Mouse (Mus musculus): ENCODE results near the gene Cdh22. TPM values are rescaled to one million over a fixed set of nuclear protein-coding genes. Genes with fewer than 3 reads are reported as not detected.

Gene Cdh22
- 0.24 and 0.25 TPM in 2 replicates for polyA plus RNA-seq (2012; ENCODE audit: low replicate concordance)

DNA sequence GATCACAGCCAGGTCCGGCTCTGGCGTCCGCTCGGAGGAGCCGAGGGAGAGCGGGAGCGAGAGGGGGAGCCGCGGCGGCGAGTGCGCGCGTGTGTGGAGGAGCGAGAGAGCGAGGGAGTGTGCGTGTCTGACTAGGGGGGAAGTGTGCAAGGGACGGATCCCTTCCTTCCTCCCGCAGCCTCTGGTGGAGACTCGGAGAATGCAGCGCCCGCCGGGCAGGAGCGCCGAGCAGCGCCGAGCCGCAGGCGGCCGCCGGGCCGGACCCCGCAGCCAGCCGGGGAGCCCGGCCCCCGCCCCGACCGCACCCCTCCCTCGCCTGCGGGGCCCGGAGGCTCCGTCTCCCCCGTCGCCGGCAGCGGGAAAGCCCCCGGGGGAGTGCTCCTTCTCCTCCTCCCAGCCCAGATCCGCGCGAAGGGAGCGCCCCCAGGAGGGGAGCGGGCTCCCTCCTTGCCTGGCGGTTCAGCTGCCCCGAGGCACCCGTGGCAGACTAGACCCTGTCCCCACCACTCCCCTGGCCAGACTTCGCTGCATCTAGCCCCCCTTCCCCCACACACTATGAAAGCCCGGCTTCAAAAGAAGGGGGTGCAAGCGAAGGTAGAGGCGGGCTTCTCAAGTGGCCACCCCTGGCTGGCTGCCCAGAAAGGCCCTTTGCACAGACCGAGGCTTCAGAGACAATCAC lies at the start of gene Cdh22:
TSS of gene Cdh22 (minus strand) at position 241 of the 679 bp plus-strand sequence.

GRCm38 (mm10) chr2:165090650-165091049 lies 144.0 kb downstream of the Cdh22 start, which contains the start of gene 1700025C18Rik:
Gene 1700025C18Rik, minus strand, starts transcription at chr2:165090750.

Other genes starting within 250 kb of the Cdh22 start
- gene Ncoa5, start 200.0 kb downstream of the Cdh22 start, polyA plus RNA-seq (2012; ENCODE audit: low replicate concordance): 43.1 and 78.6 TPM in 2 replicates
- 0.64 and 2.4 TPM in 2 replicates for gene Cd40, start 179.2 kb downstream of the Cdh22 start, polyA plus RNA-seq (2012; ENCODE audit: low replicate concordance)
- not detected in 2 replicates for gene 1700025C18Rik, start 144.1 kb downstream of the Cdh22 start, polyA plus RNA-seq (2012; ENCODE audit: low replicate concordance)
- gene Slc35c2, start 53.0 kb upstream of the Cdh22 start, polyA plus RNA-seq (2012; ENCODE audit: low replicate concordance): 73.8 and 106 TPM in 2 replicates
- 4.7 and 25.3 TPM in 2 replicates for gene Elmo2, start 91.6 kb upstream of the Cdh22 start, polyA plus RNA-seq (2012; ENCODE audit: low replicate concordance)
- gene Zfp663, start 133.9 kb upstream of the Cdh22 start, polyA plus RNA-seq (2012; ENCODE audit: low replicate concordance): not detected in 2 replicates
- 0.03 TPM in 1 of 2 replicates, not detected in the other for gene Zfp334, start 153.4 kb upstream of the Cdh22 start, polyA plus RNA-seq (2012; ENCODE audit: low replicate concordance)
- gene Ocstamp, start 165.6 kb upstream of the Cdh22 start, polyA plus RNA-seq (2012; ENCODE audit: low replicate concordance): 0.34 and 0.46 TPM in 2 replicates
- 0.80 and 1.4 TPM in 2 replicates for gene Slc13a3, start 238.4 kb upstream of the Cdh22 start, polyA plus RNA-seq (2012; ENCODE audit: low replicate concordance)

Data from leukemia stem cell, adult 10-12 weeks (primary cell).